Mouse (Mus musculus) ES-Bruce4 (cell line): ENCODE data around the gene Fxyd2.

Experiments used
- CTCF ChIP-seq: IDR thresholded peaks from one replicate; pipeline ENCODE4 v1.8.1; 2011; ENCODE audit warnings: low read depth, low read length
- EP300 ChIP-seq: IDR thresholded peaks from 2 replicates; pipeline ENCODE4 v1.6.1; 2011; ENCODE audit warnings: low read depth, low read length; ENCODE audit not compliant: insufficient read depth

DNA sequence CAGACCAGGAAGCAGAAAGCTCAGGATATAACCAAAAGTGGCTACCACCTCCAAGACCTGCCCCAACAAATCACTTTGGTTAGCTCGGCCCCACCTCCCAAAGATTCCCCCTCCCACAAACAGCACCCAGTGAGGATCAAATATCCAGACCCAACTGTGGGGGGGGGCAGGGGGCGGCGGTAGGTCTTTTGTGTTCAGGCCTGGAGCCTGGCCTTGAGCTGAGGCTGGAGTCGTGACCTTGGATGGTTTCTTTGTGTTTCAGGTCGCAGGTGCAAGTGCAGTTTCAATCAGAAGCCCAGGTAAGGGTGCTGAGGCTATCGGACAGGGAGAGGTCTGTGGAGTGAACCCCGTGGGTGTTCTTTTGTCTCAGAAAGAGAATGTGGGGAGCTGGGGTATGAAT lies 8.2 kb upstream of the Fxyd2 start:
- TF ChIP-seq EP300 (0 out of 2 replicates have a peak, but pooled peaks have one; percentile 61), CTCF (no peak)
